Mouse (Mus musculus): ENCODE measurements around the gene Pdzd2.

GRCm38 (mm10) chr15:12634921-12635320 is 104.8 kb downstream of the Pdzd2 start:
- TF ChIP-seq POLR2A (IDR thresholded peaks at IDR 0.05; ENCODE audit: borderline replicate concordance, extremely low read depth, low read depth, low read length) (no peak), CTCF (IDR thresholded peaks at IDR 0.05; ENCODE audit: insufficient read depth, low read length) (no peak)

Data from lung, adult 2 months (tissue).